Mouse (Mus musculus) small intestine, adult 2 months (tissue): ENCODE measurements around the gene Brf1. TPM values are rescaled to one million over a fixed set of nuclear protein-coding genes. Genes with fewer than 3 reads are reported as not detected.

Experiments
- H3K27ac ChIP-seq: fragments of 200-500 bp; 2 replicates; pipeline ENCODE4 v1.5.1; 2012; ENCODE audit warnings: low read depth, low read length, control low read depth, inconsistent platforms; ENCODE audit not compliant: insufficient read depth
- H3K27me3 ChIP-seq: fragments of 200-500 bp; 2 replicates; pipeline ENCODE4 v1.6.1; 2012; ENCODE audit warnings: mild to moderate bottlenecking, moderate library complexity, low read length, inconsistent platforms; ENCODE audit not compliant: control insufficient read depth, insufficient read depth
- H3K36me3 ChIP-seq: fragments of 200-500 bp; 2 replicates; pipeline ENCODE4 v1.6.1; 2012; ENCODE audit warnings: mild to moderate bottlenecking, low read length, control low read depth, inconsistent platforms; ENCODE audit not compliant: control insufficient read depth, insufficient read depth
- H3K4me1 ChIP-seq: fragments of 200-500 bp; 2 replicates; pipeline ENCODE4 v1.6.1; 2012; ENCODE audit warnings: low read length, inconsistent platforms, mixed read lengths; ENCODE audit not compliant: control insufficient read depth, insufficient read depth, insufficient read length
- H3K4me3 ChIP-seq: fragments of 200-500 bp; 2 replicates; pipeline ENCODE4 v1.5.1; 2012; ENCODE audit warnings: low read depth, mild to moderate bottlenecking, control low read depth, inconsistent platforms, low read length, moderate library complexity
- CTCF ChIP-seq: fragments of 200-500 bp; IDR thresholded peaks from 2 replicates; pipeline ENCODE4 v1.5.1; 2012; ENCODE audit warnings: low read depth, mild to moderate bottlenecking, control low read depth, inconsistent platforms, low read length, moderate library complexity, mixed read lengths; ENCODE audit not compliant: insufficient replicate concordance, insufficient read length; ENCODE audit errors: extremely low read depth
- POLR2A ChIP-seq: fragments of 200-500 bp; IDR thresholded peaks from 2 replicates; pipeline ENCODE4 v1.6.1; 2012; ENCODE audit warnings: low read depth, mild to moderate bottlenecking, control low read depth, inconsistent platforms, low read length, moderate library complexity
- WGBS: fragments of 180-500 bp; shearing (Covaris S2); methylation state at CpG from one replicate; pipeline ENCODE4 v1.1.7; 2018; 5-methylcytosine and 5-hydroxymethylcytosine counted together
- polyA plus RNA-seq: library from polyadenylated mRNA; depleted of rRNA; stranded (reverse); fragments of >200 nt; gene quantifications from 2 replicates; pipeline ENCODE4 v1.2.3, GENCODE M21; 2012

The Brf1 gene
- polyA plus RNA-seq, 1 experiment = 95.6 TPM

DNA sequence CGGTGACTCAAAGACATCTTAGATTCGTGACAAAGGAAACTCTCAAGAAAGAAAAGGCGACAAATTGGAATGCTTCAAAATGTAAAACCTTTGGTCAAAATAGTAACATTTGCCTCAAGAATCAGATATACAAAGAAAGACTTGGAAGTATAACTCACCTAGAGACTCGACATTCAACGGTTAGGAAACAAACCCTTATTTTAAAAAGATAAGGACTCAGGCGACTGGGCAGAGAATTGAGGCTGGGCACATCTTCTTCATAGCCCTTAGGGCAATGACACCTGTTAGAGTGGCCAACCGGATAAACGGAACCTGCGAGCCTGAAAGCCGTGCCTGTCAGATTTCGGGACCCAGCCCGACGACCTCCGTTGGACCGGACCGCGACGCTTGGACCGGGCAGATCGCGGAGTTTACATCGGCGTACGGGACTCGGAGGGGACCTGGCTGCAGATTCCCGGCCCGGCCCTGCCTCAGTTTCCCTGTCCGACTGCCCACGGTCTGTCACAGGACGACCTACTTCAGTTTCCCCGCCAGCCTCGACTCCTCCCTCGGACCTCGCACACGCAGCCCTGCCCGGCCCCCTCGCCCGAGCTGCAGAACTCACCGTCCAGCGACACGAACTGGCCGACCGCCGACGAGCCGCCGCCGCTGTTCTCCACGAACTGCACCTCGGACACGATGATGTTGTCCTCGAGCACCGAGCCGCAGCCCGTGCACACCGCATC is 773 bp downstream of the Brf1 start:
- no peak for TF ChIP-seq POLR2A
- no peak for TF ChIP-seq CTCF
- Histone ChIP-seq H3K4me1 (peaks cover 1% of the 10 kb centered on the region; the same call in 1 of the 2 replicates), H3K27me3 (no peaks in the 10 kb centered on the region), H3K4me3 (peak overlapping the region; percentile 99), H3K36me3 (no peaks in the 10 kb centered on the region), H3K27ac (peak overlapping the region; percentile 97)
- WGBS = under 1% methylated on average over 56 of the region's 56 CpGs

DNA sequence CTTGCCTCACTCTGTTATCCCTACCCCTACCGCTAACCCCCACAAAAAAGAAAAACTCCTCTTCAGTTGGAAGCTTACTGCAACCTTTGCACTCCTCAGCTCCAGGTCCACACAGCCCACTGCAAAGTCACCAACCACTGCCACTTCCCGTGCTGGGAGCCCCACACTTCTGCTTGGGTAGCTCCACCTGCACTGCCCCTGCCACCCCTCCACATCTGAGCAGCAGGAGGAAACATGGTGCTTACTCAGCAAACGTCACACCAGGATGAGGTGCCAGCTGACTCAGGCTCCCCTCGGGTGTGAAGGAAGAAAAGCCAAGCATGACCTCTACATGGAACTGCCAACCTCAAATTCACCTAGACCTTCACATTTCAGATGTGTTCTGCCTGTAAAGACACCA is 6.4 kb downstream of the Brf1 start:
- Histone ChIP-seq H3K4me3 (no peak overlapping the region), H3K4me1 (no peaks in the 10 kb centered on the region; the same call in 1 of the 2 replicates), H3K27ac (no peak overlapping the region), H3K36me3 (peaks cover 8% of the 10 kb centered on the region), H3K27me3 (no peaks in the 10 kb centered on the region)
- WGBS = 53% methylated on average over 4 of the region's 4 CpGs
- TF ChIP-seq POLR2A (no peak), CTCF (no peak)

DNA sequence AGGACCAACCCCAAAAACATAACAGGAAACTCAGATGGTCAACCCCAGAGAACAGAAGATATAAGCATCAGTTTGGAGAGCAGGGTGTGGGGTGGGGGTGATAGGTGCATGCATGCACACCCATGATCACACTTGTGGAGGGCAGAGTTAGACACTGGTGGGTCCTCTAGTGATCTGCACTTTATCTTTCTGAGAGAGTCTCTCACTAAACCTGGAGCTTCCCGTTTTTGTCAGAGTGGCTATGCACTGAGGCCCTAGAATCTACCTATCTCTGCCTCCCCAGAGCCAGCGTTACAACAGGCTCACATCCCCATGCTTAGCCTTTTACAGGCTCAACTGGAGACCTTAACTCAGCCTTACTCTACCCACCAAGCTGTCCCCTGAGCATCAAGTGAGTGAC is 9.1 kb downstream of the Brf1 start:
- H3K27me3 ChIP-seq = no peaks in the 10 kb centered on the region
- H3K27ac ChIP-seq = no peak overlapping the region
- no peaks in the 10 kb centered on the region for H3K4me1 ChIP-seq
- WGBS = 80% methylated on average over 2 of the region's 2 CpGs
- TF ChIP-seq POLR2A (no peak), CTCF (no peak)
- H3K4me3 ChIP-seq = no peak overlapping the region
- peaks cover 17% of the 10 kb centered on the region for H3K36me3 ChIP-seq

DNA sequence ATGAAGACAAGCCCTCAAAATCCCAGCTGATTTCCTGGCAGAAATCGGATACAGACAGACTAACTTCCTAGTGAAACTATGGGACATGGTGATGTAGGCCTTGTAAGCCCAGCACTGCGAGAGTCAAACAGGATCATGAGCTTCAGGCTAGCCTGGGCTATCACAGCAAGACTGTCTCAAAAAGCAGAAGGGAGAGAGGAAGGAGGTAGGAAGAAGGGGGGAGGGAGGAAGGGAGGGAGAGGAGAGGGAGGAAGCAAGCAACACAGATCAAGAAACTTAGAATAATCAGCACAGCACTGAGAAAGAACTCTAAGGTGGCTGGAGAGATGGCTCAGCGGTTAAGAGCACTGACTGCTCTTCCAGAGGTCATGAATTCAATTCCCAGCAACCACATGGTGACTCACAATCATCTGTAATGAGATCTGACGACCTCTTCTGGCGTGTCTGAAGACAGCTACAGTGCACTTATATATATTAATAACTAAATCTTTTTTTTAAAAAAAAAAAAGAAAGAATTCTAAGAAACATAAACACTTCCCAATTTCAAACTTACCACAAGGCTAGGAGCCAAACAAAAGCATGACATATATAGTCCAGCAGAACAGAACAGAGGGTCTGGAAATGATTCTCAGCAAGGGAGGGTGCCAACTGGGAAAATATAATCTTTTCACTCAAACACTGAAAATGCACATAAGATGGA is 9.6 kb downstream of the Brf1 start:
- no peak for TF ChIP-seq POLR2A
- no peak for TF ChIP-seq CTCF
- Histone ChIP-seq H3K27me3 (no peaks in the 10 kb centered on the region), H3K4me3 (no peak overlapping the region), H3K36me3 (peaks cover 20% of the 10 kb centered on the region), H3K27ac (no peak overlapping the region), H3K4me1 (no peaks in the 10 kb centered on the region)
- WGBS = 79% methylated on average over 5 of the region's 5 CpGs

DNA sequence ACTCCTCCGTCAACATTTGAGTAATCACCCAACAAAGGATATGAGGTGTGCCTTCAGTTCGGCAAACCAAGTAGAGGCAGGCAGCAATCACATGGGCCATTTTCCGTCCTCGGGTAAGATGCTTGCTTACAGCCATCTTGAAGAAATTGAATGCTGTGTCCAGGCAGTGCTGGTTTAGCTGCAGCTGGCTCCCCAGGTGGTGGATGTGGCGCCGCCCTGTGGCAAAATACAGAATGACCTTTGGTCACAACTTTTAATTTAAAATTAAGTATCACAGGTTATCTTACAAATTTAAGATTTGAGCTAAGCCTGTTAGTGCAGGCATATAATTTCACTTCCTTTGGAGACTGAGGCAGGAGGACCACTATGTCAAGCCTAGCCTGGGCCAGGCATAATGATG is 12.6 kb downstream of the Brf1 start:
- Histone ChIP-seq H3K27ac (no peak overlapping the region), H3K4me3 (no peak overlapping the region), H3K36me3 (peaks cover 22% of the 10 kb centered on the region), H3K27me3 (no peaks in the 10 kb centered on the region), H3K4me1 (no peaks in the 10 kb centered on the region)
- TF ChIP-seq POLR2A (no peak), CTCF (peak; percentile 57; the same call in 1 of the 2 replicates)
- WGBS = 72% methylated on average over 6 of the region's 6 CpGs

DNA sequence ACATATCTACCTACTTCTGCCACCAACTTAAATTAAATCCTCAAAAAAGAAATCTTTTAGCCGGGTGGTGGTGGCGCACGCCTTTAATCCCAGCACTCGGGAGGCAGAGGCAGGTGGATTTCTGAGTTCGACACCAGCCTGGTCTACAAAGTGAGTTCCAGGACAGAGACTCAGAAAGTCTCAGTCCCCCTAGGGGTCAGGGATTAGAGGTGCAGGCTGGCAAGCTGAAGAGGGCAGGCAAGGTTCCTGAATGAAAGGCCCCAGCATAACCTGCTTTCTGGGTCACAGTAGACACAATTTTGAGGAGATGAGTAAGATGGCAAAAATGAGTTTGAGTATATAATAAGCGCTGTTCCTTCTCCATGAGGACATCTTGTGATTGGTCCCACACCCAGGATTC is 15.2 kb downstream of the Brf1 start:
- TF ChIP-seq CTCF (peak; percentile 40; the same call in 1 of the 2 replicates), POLR2A (no peak)
- no peaks in the 10 kb centered on the region for H3K4me1 ChIP-seq
- peaks cover 27% of the 10 kb centered on the region for H3K36me3 ChIP-seq
- WGBS = 93% methylated on average over 6 of the region's 6 CpGs
- no peak overlapping the region for H3K27ac ChIP-seq
- no peak overlapping the region for H3K4me3 ChIP-seq
- H3K27me3 ChIP-seq = no peaks in the 10 kb centered on the region

DNA sequence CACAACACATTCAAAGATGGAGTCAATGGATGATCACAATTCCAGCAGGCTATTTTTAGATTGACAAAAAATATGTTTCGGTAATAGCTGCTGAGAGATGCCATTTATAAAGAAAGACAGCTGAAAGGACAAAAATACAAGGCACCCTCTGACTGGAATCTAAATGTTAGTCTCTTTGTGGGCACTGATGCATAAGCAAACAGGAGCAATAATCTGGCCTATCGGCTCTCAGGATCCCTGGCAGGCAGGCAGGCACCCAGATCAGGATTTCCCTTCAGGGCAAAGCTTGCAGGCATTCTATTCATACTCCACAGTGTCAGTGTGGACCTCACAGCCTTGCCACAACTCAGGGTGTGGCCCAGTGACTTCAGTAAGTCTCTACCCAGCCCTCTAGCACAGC is 18.5 kb downstream of the Brf1 start:
- peaks cover 35% of the 10 kb centered on the region for H3K36me3 ChIP-seq
- WGBS = 79% methylated on average over 2 of the region's 2 CpGs
- no peaks in the 10 kb centered on the region for H3K27me3 ChIP-seq
- TF ChIP-seq POLR2A = no peak
- no peak for TF ChIP-seq CTCF
- H3K4me1 ChIP-seq = peaks cover 5% of the 10 kb centered on the region; the same call in 1 of the 2 replicates
- H3K27ac ChIP-seq = no peak overlapping the region
- no peak overlapping the region for H3K4me3 ChIP-seq
